Mouse (Mus musculus): ENCODE data around the gene Vmn2r35. TPM values are rescaled to one million over a fixed set of nuclear protein-coding genes. Genes with fewer than 3 reads are reported as not detected.
"Not testable (repeated sequence)": the region's sequence is repeated elsewhere in the genome, so short reads cannot be mapped to it uniquely, and the experiment has no call there.

Gene Vmn2r35
- polyA plus RNA-seq (2012; fragmentation: generic; extraction: Trizol), result not detected

- not testable (repeated sequence) for H3K79me2 ChIP-seq (ENCODE audit: control insufficient read depth, insufficient read depth); H3ac ChIP-seq (ENCODE audit: control insufficient read depth, insufficient read length); H3K4me3 ChIP-seq; H3K4me2 ChIP-seq (ENCODE audit: low read depth); H3K27me3 ChIP-seq (ENCODE audit: control insufficient read depth, insufficient read depth, insufficient read length); H3K36me3 ChIP-seq (ENCODE audit: control insufficient read depth, insufficient read depth)
Observed at GRCm38 (mm10) chr7:7819767-7820166, at the start of gene Vmn2r35. TSS of gene Vmn2r35 (minus strand) at chr7:7819867.

DNA sequence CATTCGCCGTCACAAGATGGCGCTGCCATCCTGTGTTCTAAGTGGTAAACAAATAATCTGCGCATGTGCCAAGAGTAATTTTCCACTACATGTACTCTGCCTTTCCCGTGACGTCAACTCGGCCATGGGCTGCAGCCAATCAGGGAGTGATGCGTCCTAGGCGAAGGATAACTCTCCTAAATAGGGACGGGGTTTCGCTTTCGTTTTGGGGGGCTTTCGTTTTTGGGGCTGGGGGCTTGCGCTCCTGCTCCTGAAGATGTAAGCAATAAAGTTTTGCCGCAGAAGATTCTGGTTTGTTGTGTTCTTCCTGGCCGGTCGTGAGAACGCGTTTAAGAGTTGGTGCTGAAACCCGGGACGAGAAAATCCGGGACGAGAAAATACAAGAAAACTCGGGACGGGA is 25.5 kb downstream of the Vmn2r35 start:
- not testable (repeated sequence) for H3K36me3 ChIP-seq (ENCODE audit: control insufficient read depth, insufficient read depth); H3ac ChIP-seq (ENCODE audit: control insufficient read depth, insufficient read length); H3K79me2 ChIP-seq (ENCODE audit: control insufficient read depth, insufficient read depth); H3K27me3 ChIP-seq (ENCODE audit: control insufficient read depth, insufficient read depth, insufficient read length); H3K4me2 ChIP-seq (ENCODE audit: low read depth); H3K4me3 ChIP-seq

Other genes with a start within 250 kb of the Vmn2r35 start
- gene Vmn2r34, start 130.4 kb downstream of the Vmn2r35 start, polyA plus RNA-seq (2012; fragmentation: generic; extraction: Trizol), result not detected
- gene Vmn2r36, start 82.6 kb upstream of the Vmn2r35 start, polyA plus RNA-seq (2012; fragmentation: generic; extraction: Trizol), result not detected